8 mouse cellular contexts compared by ENCODE assay signal in the genomic region with DNA sequence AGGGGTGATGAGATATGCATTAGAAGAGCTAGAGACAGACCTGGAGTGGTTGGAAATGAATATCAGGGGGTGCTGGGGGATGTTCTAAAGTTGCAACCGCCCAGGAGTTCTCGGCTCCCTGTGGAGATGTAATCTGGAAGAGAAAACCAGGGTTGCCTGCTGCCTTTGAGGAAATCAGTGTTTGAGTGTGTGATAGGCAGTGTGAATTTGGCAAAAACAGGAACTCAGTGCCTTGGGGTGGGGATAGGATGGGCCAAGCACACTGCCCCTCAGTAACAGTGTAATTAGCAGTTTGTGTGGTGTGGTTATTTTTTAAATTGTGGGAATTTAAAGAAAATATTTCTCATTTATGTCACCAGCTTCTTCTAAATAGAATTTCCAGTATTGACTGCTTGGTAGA.
DNase-seq lines count a peak whose midpoint lies in the region; ATAC-seq and TF ChIP-seq lines count a peak whose summit lies in the region.
"Had no signal": no experiment of that assay in that cellular context is flagged by ENCODE, and none has a peak within 500 bp of the region (broad histone marks: within the 10 kb centered on the region; RNA-seq: fewer than 3 reads in every experiment).

No protein-coding gene starts in this region.

- no peak for TF ChIP-seq RAD21 in MEL (IDR thresholded peaks at IDR 0.05; ENCODE audit: low read depth, low read length)

- intact Hi-C loops in left cerebral cortex, postnatal 36 days (cut with DNase I), result loop anchor here (5.0 kb wide), 1 partner anchor 45 kb away; no protein-coding TSS in a partner anchor

- 0 out of 4 replicates have a peak, but pooled peaks of 1 of the 2 experiments have one; percentile 19 for TF ChIP-seq EP300 in MEL (IDR thresholded peaks at IDR 0.05; ENCODE audit: low read depth in 1 of 2, low read length in 2 of 2)

- no peak for ATAC-seq in heart, embryonic 16.5 days (replicated peaks; ENCODE audit: extremely low read depth, insufficient read depth, low FRiP score)
- ATAC-seq in midbrain, embryonic 15.5 days (replicated peaks), result 0 out of 2 replicates have a peak, but pooled peaks have one; percentile 19

- H3K27me3 ChIP-seq in heart, embryonic 16.5 days (ENCODE audit: control insufficient read depth, insufficient read depth, low read length), result no peaks in the 10 kb centered on the region
- H3K27me3 ChIP-seq in MEL (ENCODE audit: control insufficient read depth in 1 of 2, insufficient read depth in 2 of 2, low read length in 2 of 2), result no peaks in the 10 kb centered on the region
- no peaks in the 10 kb centered on the region for H3K27me3 ChIP-seq in midbrain, embryonic 15.5 days (replicated peaks)

- peak overlapping the region; percentile 22; the same call in 1 of the 2 replicates for H3K4me3 ChIP-seq in heart, embryonic 16.5 days (ENCODE audit: low read length)
- H3K4me3 ChIP-seq in MEL (ENCODE audit: control insufficient read depth in 1 of 2, insufficient read depth in 1 of 2, low read depth in 2 of 2, low read length in 2 of 2), result no peak overlapping the region
- no peak overlapping the region for H3K4me3 ChIP-seq in embryonic fibroblast, embryonic 13.5 days (ENCODE audit: insufficient read depth, low read length)
- no peak overlapping the region for H3K4me3 ChIP-seq in midbrain, embryonic 15.5 days

- peak overlapping the region; percentile 49 for H3K4me2 ChIP-seq in heart, embryonic 16.5 days (ENCODE audit: low read depth, low read length)
- H3K4me2 ChIP-seq in midbrain, embryonic 15.5 days, result 0 out of 2 replicates have a peak overlapping the region, but pooled peaks have one; percentile 1

- H3K9me3 ChIP-seq in heart, embryonic 16.5 days (replicated peaks; ENCODE audit: control insufficient read depth, low read length), result no peaks in the 10 kb centered on the region
- no peaks in the 10 kb centered on the region for H3K9me3 ChIP-seq in MEL (replicated peaks; ENCODE audit: insufficient read depth, low read length)
- no peaks in the 10 kb centered on the region for H3K9me3 ChIP-seq in midbrain, embryonic 15.5 days

- DNase-seq in heart, adult 18-20 months, result no peak
- peak; percentile 37 for DNase-seq in MEL (ENCODE audit: low read depth, low spot score)
- DNase-seq in urinary bladder, postnatal 4 days (ENCODE audit: low spot score in 2 of 2), result no peak
- no peak for DNase-seq in left cerebral cortex, postnatal 36 days (ENCODE audit: low spot score in 2 of 2)
- DNase-seq: thymus, adult 18-20 months had no signal

- peaks cover 52% of the 10 kb centered on the region for H3K4me1 ChIP-seq in heart, embryonic 16.5 days (ENCODE audit: control insufficient read depth, insufficient read depth, low read length)
- peaks cover 0 to 4% of the 10 kb centered on the region in 2 experiments; a peak in 1 of 4 replicates for H3K4me1 ChIP-seq in MEL (ENCODE audit: control insufficient read depth in 1 of 2, insufficient read depth in 2 of 2, low read length in 2 of 2)
- peaks cover 6% of the 10 kb centered on the region; the same call in 1 of the 2 replicates for H3K4me1 ChIP-seq in embryonic fibroblast, embryonic 13.5 days (ENCODE audit: control insufficient read depth, insufficient read depth, low read length)
- H3K4me1 ChIP-seq in midbrain, embryonic 15.5 days, result peaks cover 41% of the 10 kb centered on the region

- no peak for TF ChIP-seq CTCF in MEL (IDR thresholded peaks at IDR 0.05 in 2 of 3, conservative IDR thresholded peaks at IDR 0.05 in 1 of 3; ENCODE audit: control insufficient read depth in 1 of 3, insufficient read depth in 1 of 3, low read depth in 2 of 3, low read length in 3 of 3, poor library complexity in 1 of 3, severe bottlenecking in 1 of 3)
- TF ChIP-seq CTCF in embryonic fibroblast, embryonic 13.5 days (IDR thresholded peaks at IDR 0.05; ENCODE audit: borderline replicate concordance, insufficient read depth, low read length), result no peak

- no peaks in the 10 kb centered on the region for H3K79me2 ChIP-seq in MEL (ENCODE audit: control insufficient read depth, insufficient read depth, low read length, poor library complexity)

- TF ChIP-seq POLR2A in MEL (IDR thresholded peaks at IDR 0.05; ENCODE audit: control insufficient read depth in 1 of 2, insufficient read depth in 1 of 2, low read depth in 1 of 2, low read length in 2 of 2, poor library complexity in 1 of 2), result no peak
- TF ChIP-seq POLR2A in embryonic fibroblast, embryonic 13.5 days (IDR thresholded peaks at IDR 0.05; ENCODE audit: low read depth, low read length), result no peak

- H3K27ac ChIP-seq in heart, embryonic 16.5 days (ENCODE audit: low read length), result peak overlapping the region; percentile 94
- no peak overlapping the region for H3K27ac ChIP-seq in MEL (ENCODE audit: control insufficient read depth, low read depth, low read length)
- H3K27ac ChIP-seq in embryonic fibroblast, embryonic 13.5 days (ENCODE audit: insufficient read depth, low read length), result peak overlapping the region; percentile 20
- peak overlapping the region; percentile 46; the same call in 1 of the 2 replicates for H3K27ac ChIP-seq in midbrain, embryonic 15.5 days

- WGBS in heart, embryonic 16.5 days, result 27% methylated on average over 2 of the region's 2 CpGs
- WGBS in midbrain, embryonic 15.5 days, result 27% methylated on average over 2 of the region's 2 CpGs

- no peaks in the 10 kb centered on the region for H3K36me3 ChIP-seq in heart, embryonic 16.5 days (ENCODE audit: control insufficient read depth, insufficient read depth)
- no peaks in the 10 kb centered on the region for H3K36me3 ChIP-seq in MEL (ENCODE audit: control insufficient read depth in 1 of 2, insufficient read depth in 2 of 2, low read length in 2 of 2)
- H3K36me3 ChIP-seq in midbrain, embryonic 15.5 days (replicated peaks), result no peaks in the 10 kb centered on the region

- H3K9ac ChIP-seq in heart, embryonic 16.5 days (ENCODE audit: low read length), result peak overlapping the region; percentile 64
- no peak overlapping the region for H3K9ac ChIP-seq in MEL (ENCODE audit: control insufficient read depth, low read depth, low read length, poor library complexity, severe bottlenecking)
- H3K9ac ChIP-seq in midbrain, embryonic 15.5 days, result no peak overlapping the region

TF ChIP-seq in MEL, 35 proteins besides CTCF, POLR2A, EP300 and RAD21:
- TF ChIP-seq GATA1 (IDR thresholded peaks at IDR 0.05; ENCODE audit: low read depth, low read length) (0 out of 2 replicates have a peak, but pooled peaks have one; percentile 12), RCOR1 (IDR thresholded peaks at IDR 0.05; ENCODE audit: low read depth, low read length) (peak; percentile 93), JUND (IDR thresholded peaks at IDR 0.05; ENCODE audit: low read depth, low read length) (no peak), USF2 (IDR thresholded peaks at IDR 0.05; ENCODE audit: borderline replicate concordance in 1 of 2, insufficient read depth in 1 of 2, low read depth in 1 of 2, low read length in 2 of 2) (no peak), MAZ (IDR thresholded peaks at IDR 0.05; ENCODE audit: low read depth, low read length) (no peak), KAT2A (conservative IDR thresholded peaks at IDR 0.05; ENCODE audit: low read depth, low read length) (no peak), UBTF (IDR thresholded peaks at IDR 0.05; ENCODE audit: borderline replicate concordance, insufficient read depth, low read depth, low read length) (no peak)
TF ChIP-seq in MEL: peak in this region for 2.
